Mouse (Mus musculus) regulatory T cell (primary cell): ENCODE results near the gene Pmis2.

Experiments
- in situ Hi-C: fragments of 300-600 bp; cut with MboI, MseI; formaldehyde crosslinking; loops from one replicate; pipeline ENCODE4 v1.15.1; 2025; ENCODE audit warnings: high pct_unique_total_duplicates

Pmis2 gene

GRCm38 (mm10) chr7:30634621-30635020 is 36.8 kb downstream of the Pmis2 start:
- in situ Hi-C loops, result no loop called here

- in situ Hi-C loops, result no loop called here
Measured at GRCm38 (mm10) chr7:30633762-30634412, 37.5 kb downstream of the Pmis2 start.

GRCm38 (mm10) chr7:30629013-30629412 is 42.4 kb downstream of the Pmis2 start:
- in situ Hi-C loops, result no loop called here

GRCm38 (mm10) chr7:30626647-30627046 is 44.8 kb downstream of the Pmis2 start:
- in situ Hi-C loops, result no loop called here

GRCm38 (mm10) chr7:30625530-30626384 is 45.6 kb downstream of the Pmis2 start, which contains the start of gene Cox6b1:
Gene Cox6b1 (minus strand): TSS chr7:30626151.
- in situ Hi-C loops, result no loop called here
